Mouse (Mus musculus) embryonic facial prominence, embryonic 15.5 days (tissue): ENCODE measurements at regions not wholly inside any gene's neighbourhood (a gene's known extent, or its start where the extent isn't known, plus 50 kb on each side); places are given as distances from the start of the nearest gene placed in this dataset.

Experiments used
- ATAC-seq: fragments of 200-750 bp; cut with Nextera tagmentation; 2 replicates; pipeline ENCODE4 v1.8.0; 2017; ENCODE audit warnings: low read depth, moderate TSS enrichment; ENCODE audit not compliant: insufficient number of reproducible peaks, low FRiP score, low TSS enrichment
- H3K27ac ChIP-seq: fragments of 300-500 bp; sonication (generic); replicated peaks from 2 replicates; pipeline ENCODE4 v1.5.1; 2015; ENCODE audit warnings: mild to moderate bottlenecking, inconsistent platforms
- H3K27me3 ChIP-seq: fragments of 300-500 bp; sonication (generic); 2 replicates; pipeline ENCODE4 v1.6.1; 2015; ENCODE audit warnings: inconsistent platforms
- H3K36me3 ChIP-seq: fragments of 300-500 bp; sonication (generic); 2 replicates; pipeline ENCODE4 v1.6.1; 2015; ENCODE audit warnings: mild to moderate bottlenecking, inconsistent platforms
- H3K4me1 ChIP-seq: fragments of 300-500 bp; sonication (generic); 2 replicates; pipeline ENCODE4 v1.6.1; 2015; ENCODE audit warnings: inconsistent platforms
- H3K4me2 ChIP-seq: fragments of 300-500 bp; sonication (generic); replicated peaks from 2 replicates; pipeline ENCODE4 v1.6.1; 2015; ENCODE audit warnings: mild to moderate bottlenecking, inconsistent platforms
- H3K4me3 ChIP-seq: fragments of 300-500 bp; sonication (generic); replicated peaks from 2 replicates; pipeline ENCODE4 v1.5.1; 2015; ENCODE audit warnings: mild to moderate bottlenecking, inconsistent platforms
- H3K9ac ChIP-seq: fragments of 300-500 bp; sonication (generic); 2 replicates; pipeline ENCODE4 v1.6.1; 2015; ENCODE audit warnings: inconsistent platforms
- H3K9me3 ChIP-seq: fragments of 300-500 bp; sonication (generic); replicated peaks from 2 replicates; pipeline ENCODE4 v1.6.1; 2016; ENCODE audit warnings: inconsistent platforms
- WGBS: fragments of 180-500 bp; shearing (Covaris S2); methylation state at CpG from one replicate; pipeline ENCODE4 v1.1.7; 2015; 5-methylcytosine and 5-hydroxymethylcytosine counted together

GRCm38 (mm10) chr15:62134835-62135234 is 1212.0 kb upstream of the A1bg start:
- no peak overlapping the region for H3K4me3 ChIP-seq
- ATAC-seq, result no peak
- WGBS, result 83% methylated on average over 8 of the region's 8 CpGs

DNA sequence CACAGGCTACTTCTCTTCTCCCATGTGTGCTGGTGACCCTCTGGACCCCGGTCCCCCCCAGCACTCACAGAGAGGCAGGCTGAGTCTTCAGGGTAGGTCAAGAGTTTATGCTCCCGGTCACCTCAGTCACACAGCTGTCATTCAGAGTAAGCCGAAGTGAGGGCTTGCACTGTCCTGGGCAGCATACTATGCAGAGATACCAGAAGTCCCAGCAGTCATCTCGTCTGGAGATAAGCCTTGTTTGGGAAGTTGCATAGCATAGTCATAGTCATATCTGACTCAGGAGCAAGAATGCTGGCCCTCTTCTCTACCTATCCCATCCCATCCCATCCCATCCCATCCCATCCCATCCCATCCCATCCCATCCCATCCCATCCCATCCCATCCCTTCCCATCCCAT is 1211.5 kb upstream of the A1bg start:
- Histone ChIP-seq H3K4me1 (peaks cover 24% of the 10 kb centered on the region), H3K36me3 (no peaks in the 10 kb centered on the region), H3K4me3 (no peak overlapping the region), H3K4me2 (no peak overlapping the region), H3K9me3 (no peaks in the 10 kb centered on the region), H3K27ac (no peak overlapping the region), H3K27me3 (no peaks in the 10 kb centered on the region), H3K9ac (no peak overlapping the region)
- WGBS, result 75% methylated on average over 4 of the region's 4 CpGs
- ATAC-seq, result no peak

More at GRCm38 (mm10) chr15:62134835-62135234, 1212.0 kb upstream of the A1bg start:
- Histone ChIP-seq H3K36me3 (no peaks in the 10 kb centered on the region), H3K9ac (no peak overlapping the region), H3K27ac (no peak overlapping the region), H3K27me3 (no peaks in the 10 kb centered on the region), H3K9me3 (no peaks in the 10 kb centered on the region), H3K4me2 (no peak overlapping the region), H3K4me1 (peaks cover 29% of the 10 kb centered on the region)

- Histone ChIP-seq H3K27ac (no peak overlapping the region), H3K36me3 (no peaks in the 10 kb centered on the region), H3K9me3 (no peaks in the 10 kb centered on the region), H3K4me3 (no peak overlapping the region), H3K27me3 (no peaks in the 10 kb centered on the region), H3K4me2 (no peak overlapping the region), H3K9ac (no peak overlapping the region), H3K4me1 (peaks cover 26% of the 10 kb centered on the region)
- ATAC-seq, result no peak
- 58% methylated on average over 2 of the region's 2 CpGs for WGBS
These were observed 1210.1 kb upstream of the A1bg start for GRCm38 (mm10) chr15:62132895-62133294.

GRCm38 (mm10) chr15:62131686-62132085 is 1208.9 kb upstream of the A1bg start:
- Histone ChIP-seq H3K4me1 (peaks cover 21% of the 10 kb centered on the region), H3K36me3 (no peaks in the 10 kb centered on the region), H3K9me3 (no peaks in the 10 kb centered on the region), H3K4me2 (no peak overlapping the region), H3K27me3 (no peaks in the 10 kb centered on the region), H3K9ac (no peak overlapping the region), H3K27ac (no peak overlapping the region), H3K4me3 (no peak overlapping the region)
- no peak for ATAC-seq
- 59% methylated on average over 3 of the region's 3 CpGs for WGBS

GRCm38 (mm10) chr15:62130530-62130929 is 1207.7 kb upstream of the A1bg start:
- no peaks in the 10 kb centered on the region for H3K27me3 ChIP-seq
- H3K9me3 ChIP-seq, result no peaks in the 10 kb centered on the region
- H3K4me3 ChIP-seq, result no peak overlapping the region
- ATAC-seq, result no peak
- H3K27ac ChIP-seq, result no peak overlapping the region
- H3K4me2 ChIP-seq, result no peak overlapping the region
- WGBS, result 44% methylated on average over 4 of the region's 4 CpGs
- H3K36me3 ChIP-seq, result no peaks in the 10 kb centered on the region
- H3K4me1 ChIP-seq, result peaks cover 18% of the 10 kb centered on the region
- H3K9ac ChIP-seq, result no peak overlapping the region

- no peak for ATAC-seq
- no peaks in the 10 kb centered on the region for H3K36me3 ChIP-seq
- peaks cover 18% of the 10 kb centered on the region for H3K4me1 ChIP-seq
- H3K9me3 ChIP-seq, result no peaks in the 10 kb centered on the region
- H3K27ac ChIP-seq, result no peak overlapping the region
- H3K4me2 ChIP-seq, result no peak overlapping the region
- no peak overlapping the region for H3K9ac ChIP-seq
- 32% methylated on average over 11 of the region's 11 CpGs for WGBS
- H3K4me3 ChIP-seq, result no peak overlapping the region
- no peaks in the 10 kb centered on the region for H3K27me3 ChIP-seq
These were observed 1205.9 kb upstream of the A1bg start for GRCm38 (mm10) chr15:62128546-62129212.

- Histone ChIP-seq H3K4me3 (no peak overlapping the region), H3K27me3 (no peaks in the 10 kb centered on the region), H3K4me2 (no peak overlapping the region), H3K27ac (no peak overlapping the region), H3K4me1 (peaks cover 18% of the 10 kb centered on the region), H3K36me3 (no peaks in the 10 kb centered on the region), H3K9me3 (no peaks in the 10 kb centered on the region), H3K9ac (no peak overlapping the region)
- ATAC-seq, result no peak
- 32% methylated on average over 11 of the region's 11 CpGs for WGBS
These were observed 1204.9 kb upstream of the A1bg start for GRCm38 (mm10) chr15:62127602-62128158.

DNA sequence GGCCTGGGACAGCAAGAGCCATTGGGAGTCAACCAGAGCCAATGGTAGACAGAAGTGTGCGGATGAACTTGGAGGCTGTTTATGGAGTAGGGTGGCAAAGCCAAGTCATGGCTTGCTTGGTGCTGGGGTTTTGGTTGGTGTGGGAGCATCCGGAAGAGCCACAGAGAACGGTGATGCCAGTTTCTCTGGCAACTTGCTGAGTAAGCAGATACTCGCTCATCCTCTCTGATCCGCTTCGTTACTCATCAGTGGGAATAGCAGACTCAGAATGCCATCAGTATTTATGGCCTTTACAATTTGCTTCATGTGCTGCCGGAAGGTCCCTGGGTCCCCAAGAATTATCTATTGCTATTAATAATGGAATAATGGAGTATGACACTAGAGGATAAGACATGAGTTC is 1202.9 kb upstream of the A1bg start:
- peaks cover 18% of the 10 kb centered on the region for H3K4me1 ChIP-seq
- no peak for ATAC-seq
- H3K4me3 ChIP-seq, result no peak overlapping the region
- no peaks in the 10 kb centered on the region for H3K9me3 ChIP-seq
- WGBS, result 93% methylated on average over 7 of the region's 7 CpGs
- no peaks in the 10 kb centered on the region for H3K36me3 ChIP-seq
- H3K27me3 ChIP-seq, result no peaks in the 10 kb centered on the region
- H3K27ac ChIP-seq, result no peak overlapping the region
- H3K9ac ChIP-seq, result no peak overlapping the region
- no peak overlapping the region for H3K4me2 ChIP-seq

DNA sequence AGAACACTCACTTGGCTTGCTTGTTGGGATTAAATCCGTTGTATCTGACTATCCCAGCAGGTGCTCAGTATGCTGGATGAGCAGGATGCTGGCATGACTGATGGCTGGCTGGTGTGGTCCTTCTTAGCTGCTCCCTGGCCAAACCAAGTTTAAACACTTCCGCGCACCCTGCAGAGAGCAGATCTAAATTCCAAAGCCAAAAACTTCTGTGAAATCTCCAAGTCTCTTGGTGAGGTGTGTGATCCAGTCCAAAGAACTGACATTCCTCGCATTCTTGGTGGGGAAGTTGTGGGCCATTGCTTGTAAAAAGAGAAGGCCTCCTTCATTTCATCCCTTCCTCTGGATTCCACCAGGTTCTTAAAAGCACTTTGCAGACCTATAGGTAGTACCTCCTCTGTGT is 1200.9 kb upstream of the A1bg start:
- 75% methylated on average over 4 of the region's 4 CpGs for WGBS

GRCm38 (mm10) chr15:62122265-62123023 is 1199.6 kb upstream of the A1bg start:
- Histone ChIP-seq H3K9me3 (no peaks in the 10 kb centered on the region), H3K9ac (no peak overlapping the region), H3K4me2 (no peak overlapping the region), H3K4me3 (no peak overlapping the region), H3K4me1 (peaks cover 3% of the 10 kb centered on the region), H3K36me3 (no peaks in the 10 kb centered on the region), H3K27ac (no peak overlapping the region), H3K27me3 (no peaks in the 10 kb centered on the region)
- ATAC-seq, result no peak
- 89% methylated on average over 9 of the region's 9 CpGs for WGBS

More for the DNA sequence above, 1200.9 kb upstream of the A1bg start:
- H3K9me3 ChIP-seq, result no peaks in the 10 kb centered on the region
- no peak for ATAC-seq
- no peak overlapping the region for H3K27ac ChIP-seq
- no peak overlapping the region for H3K4me2 ChIP-seq
- no peak overlapping the region for H3K9ac ChIP-seq
- H3K27me3 ChIP-seq, result no peaks in the 10 kb centered on the region
- H3K36me3 ChIP-seq, result no peaks in the 10 kb centered on the region
- no peak overlapping the region for H3K4me3 ChIP-seq
- H3K4me1 ChIP-seq, result peaks cover 14% of the 10 kb centered on the region

GRCm38 (mm10) chr15:62121696-62122095 is 1198.9 kb upstream of the A1bg start:
- no peaks in the 10 kb centered on the region for H3K9me3 ChIP-seq
- ATAC-seq, result no peak
- H3K27ac ChIP-seq, result no peak overlapping the region
- no peak overlapping the region for H3K9ac ChIP-seq
- 80% methylated on average over 4 of the region's 4 CpGs for WGBS
- H3K27me3 ChIP-seq, result no peaks in the 10 kb centered on the region
- H3K36me3 ChIP-seq, result no peaks in the 10 kb centered on the region
- H3K4me2 ChIP-seq, result no peak overlapping the region
- no peak overlapping the region for H3K4me3 ChIP-seq
- H3K4me1 ChIP-seq, result no peaks in the 10 kb centered on the region; the same call in 1 of the 2 replicates
